Comparison of ENCODE assay signal across 8 mouse cellular contexts in the genomic region with DNA sequence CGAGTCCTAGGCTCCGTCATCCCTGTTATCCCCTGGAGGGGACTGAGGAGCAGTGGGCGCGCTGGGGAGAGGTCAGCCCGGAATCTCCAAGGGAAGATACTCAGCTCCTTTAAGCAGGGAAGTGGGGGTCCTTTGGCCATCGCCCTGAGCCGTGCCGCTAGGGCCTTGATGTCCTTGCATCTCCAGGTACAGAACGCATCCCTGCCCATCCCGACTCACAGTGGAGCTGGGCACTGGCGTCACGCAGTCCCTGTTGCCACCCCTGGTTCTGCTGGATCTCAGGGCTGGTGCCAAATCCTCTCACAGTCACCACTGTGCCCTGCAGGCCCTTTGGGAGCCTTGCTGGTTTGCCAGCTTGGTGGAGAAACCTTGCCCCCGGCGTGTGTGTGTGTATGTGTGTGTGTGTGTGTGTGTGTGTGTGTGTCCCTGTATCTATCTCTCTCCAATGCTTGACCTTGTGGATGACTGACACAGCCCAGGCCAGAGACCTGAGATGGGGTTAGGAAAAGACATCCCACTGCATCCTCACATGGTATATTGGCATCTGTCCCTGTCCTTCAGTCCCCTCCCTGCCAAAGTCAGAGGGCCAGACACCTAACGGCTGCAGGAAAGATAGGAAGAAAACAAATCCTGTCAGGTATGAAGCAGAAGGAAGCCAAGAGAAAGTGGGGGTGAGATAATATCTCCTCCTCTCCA. TPM values are rescaled to one million over a fixed set of nuclear protein-coding genes. Genes with fewer than 3 reads are reported as not detected.
DNase-seq lines count a peak whose midpoint lies in the region; ATAC-seq lines count a peak whose summit lies in the region.

No protein-coding gene starts in this region.

- DNase-seq in right cerebral cortex, postnatal 25 days, result peak; percentile 51
- no peak for DNase-seq in right cerebral cortex, postnatal 4 days
- DNase-seq in spleen, adult 12 weeks (ENCODE audit: low spot score), result no peak
- DNase-seq in layer of hippocampus, adult 11-12 months (ENCODE audit: low spot score), result no peak

- peaks cover 57% of the 10 kb centered on the region for H3K27me3 ChIP-seq in erythroblast, embryonic 14.5 days (ENCODE audit: control insufficient read depth)
- no peaks in the 10 kb centered on the region for H3K27me3 ChIP-seq in hindbrain, embryonic 15.5 days
- H3K27me3 ChIP-seq in midbrain, embryonic 15.5 days (replicated peaks), result no peaks in the 10 kb centered on the region

- no peak for ATAC-seq in erythroblast, adult 5-6 weeks (replicated peaks; ENCODE audit: low FRiP score, poor library complexity, severe bottlenecking)
- ATAC-seq in hindbrain, embryonic 15.5 days (ENCODE audit: low FRiP score, low read depth), result peak; percentile 51
- peak; percentile 46 for ATAC-seq in midbrain, embryonic 15.5 days (replicated peaks)

- 8% methylated on average over 13 of the region's 15 CpGs for WGBS in hindbrain, embryonic 15.5 days
- 11% methylated on average over 13 of the region's 15 CpGs for WGBS in midbrain, embryonic 15.5 days

- H3K27ac ChIP-seq in hindbrain, embryonic 15.5 days (replicated peaks), result peak overlapping the region; percentile 82
- H3K27ac ChIP-seq in midbrain, embryonic 15.5 days, result peak overlapping the region; percentile 60

- no peaks in the 10 kb centered on the region for H3K9me3 ChIP-seq in erythroblast, embryonic 14.5 days (ENCODE audit: control insufficient read depth, low read length)
- no peaks in the 10 kb centered on the region for H3K9me3 ChIP-seq in hindbrain, embryonic 15.5 days
- no peaks in the 10 kb centered on the region for H3K9me3 ChIP-seq in midbrain, embryonic 15.5 days

- no peaks in the 10 kb centered on the region; the same call in 1 of the 2 replicates for H3K4me1 ChIP-seq in erythroblast, embryonic 14.5 days (ENCODE audit: control insufficient read depth)
- H3K4me1 ChIP-seq in hindbrain, embryonic 15.5 days (replicated peaks), result peaks cover 62% of the 10 kb centered on the region
- H3K4me1 ChIP-seq in midbrain, embryonic 15.5 days, result peaks cover 57% of the 10 kb centered on the region

- peak overlapping the region; percentile 91 for H3K9ac ChIP-seq in hindbrain, embryonic 15.5 days
- peak overlapping the region; percentile 73 for H3K9ac ChIP-seq in midbrain, embryonic 15.5 days

- peak overlapping the region; percentile 22 for H3K4me3 ChIP-seq in erythroblast, embryonic 14.5 days (replicated peaks)
- H3K4me3 ChIP-seq in hindbrain, embryonic 15.5 days, result peak overlapping the region; percentile 83
- H3K4me3 ChIP-seq in midbrain, embryonic 15.5 days, result peak overlapping the region; percentile 63

- H3K4me2 ChIP-seq in hindbrain, embryonic 15.5 days, result peak overlapping the region; percentile 69
- H3K4me2 ChIP-seq in midbrain, embryonic 15.5 days, result peak overlapping the region; percentile 67

- no peaks in the 10 kb centered on the region for H3K36me3 ChIP-seq in erythroblast, embryonic 14.5 days (ENCODE audit: control insufficient read depth)
- no peaks in the 10 kb centered on the region for H3K36me3 ChIP-seq in hindbrain, embryonic 15.5 days
- no peaks in the 10 kb centered on the region for H3K36me3 ChIP-seq in midbrain, embryonic 15.5 days (replicated peaks)

RNA-seq across cellular contexts. Expression of a gene that starts 0.6 kb away (rescaled TPM):
- 0.05 and 0.12 TPM in 2 replicates for polyA plus RNA-seq in erythroblast, embryonic 14.5 days (2012)
- not detected in 2 replicates for total RNA-seq in erythroblast, adult 5-6 weeks (2015; ENCODE audit: low replicate concordance)
- total RNA-seq in erythroblast, adult 5-6 weeks (2017; ENCODE audit: low replicate concordance), result not detected in 2 replicates
- polyA plus RNA-seq in hindbrain, embryonic 15.5 days (2015; fragmentation: Nextera tagmentation; extraction: Ambion mirVana), result 93.2 and 99.6 TPM in 2 replicates
- 85.7 and 88.1 TPM in 2 replicates for polyA plus RNA-seq in midbrain, embryonic 15.5 days (2015; fragmentation: Nextera tagmentation; extraction: Ambion mirVana)

Comparison
In these comparisons a context has a peak if more than half of its experiments do, and no peak if none do; other contexts are left out.
1. H3K4me3 ChIP-seq: peak in every context shown above with its lines; median percentile 83 in hindbrain, embryonic 15.5 days; 63 in midbrain, embryonic 15.5 days; 22 in erythroblast, embryonic 14.5 days.
2. RNA of a gene that starts 0.6 kb away (polyA plus RNA-seq): 93.2 to 99.6 TPM in hindbrain, embryonic 15.5 days and 85.7 to 88.1 TPM in midbrain, embryonic 15.5 days; 0.05 to 0.12 TPM in erythroblast, embryonic 14.5 days; every median in the first group is over 10 times any median in the second.